Mouse (Mus musculus): Measurements from ENCODE around the gene Gm20821. TPM values are rescaled to one million over a fixed set of nuclear protein-coding genes. Genes with fewer than 3 reads are reported as not detected.
"Not testable (repeated sequence)": the region's sequence is repeated elsewhere in the genome, so short reads cannot be mapped to it uniquely, and the experiment has no call there.

Gene Gm20821
- not detected for total RNA-seq (2018; cell fraction: chromatin; rRNA removed)
- not detected for total RNA-seq (2018; cell fraction: cytosol; rRNA removed)
- total RNA-seq (2018; cell fraction: nucleus; rRNA removed) = not detected
- not detected in 3 replicates for polyA plus RNA-seq (2018)

DNA sequence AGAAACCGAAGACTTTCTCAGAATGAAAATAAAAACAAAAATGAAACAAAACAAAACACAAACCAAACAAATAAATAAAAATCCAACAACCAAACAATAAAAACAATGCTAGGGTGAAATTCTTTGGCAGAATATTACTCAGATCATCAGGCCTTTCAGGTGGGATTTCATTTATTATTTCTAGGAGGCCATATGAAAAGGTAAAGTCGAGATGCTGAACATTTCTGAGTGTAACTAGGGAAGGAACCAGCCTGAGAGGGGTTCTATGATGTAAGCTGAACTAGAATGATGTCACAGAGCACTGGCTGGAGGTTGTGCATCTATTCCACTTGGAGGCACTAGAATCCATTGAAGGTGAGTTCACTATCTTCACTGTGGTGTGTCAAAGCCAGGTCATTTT, at the start of gene Gm20821:
Gm20821 (plus strand) TSS at position 301 of the 400 bp plus-strand sequence.
- WGBS (ENCODE audit: missing documents) = no CpG with 5 or more reads among the region's 2 CpGs
- not testable (repeated sequence) for H3K27ac ChIP-seq; H3K4me3 ChIP-seq (ENCODE audit: inconsistent target); H3K36me3 ChIP-seq (ENCODE audit: inconsistent target); H3K79me2 ChIP-seq (ENCODE audit: inconsistent target)
